Mouse (Mus musculus) liver, adult 2 months (tissue): ENCODE data around the gene Hes2. TPM values are rescaled to one million over a fixed set of nuclear protein-coding genes. Genes with fewer than 3 reads are reported as not detected.

Source experiments
- DNase-seq: peaks from one replicate; pipeline ENCODE4 v3.0.0-alpha.2; 2011; ENCODE audit warnings: low read depth, low spot score; ENCODE audit errors: extremely low read depth
- H3K27ac ChIP-seq: fragments of 200-500 bp; replicated peaks from 2 replicates; pipeline ENCODE4 v1.5.1; 2012; ENCODE audit warnings: low read depth, mild to moderate bottlenecking, control low read depth, inconsistent platforms, low read length; ENCODE audit not compliant: insufficient read depth
- H3K27me3 ChIP-seq: fragments of 200-500 bp; 2 replicates; pipeline ENCODE4 v1.6.1; 2012; ENCODE audit warnings: mild to moderate bottlenecking, moderate library complexity, low read length, inconsistent platforms; ENCODE audit not compliant: control insufficient read depth, insufficient read depth
- H3K36me3 ChIP-seq: fragments of 200-500 bp; 2 replicates; pipeline ENCODE4 v1.6.1; 2012; ENCODE audit warnings: low read length, inconsistent platforms; ENCODE audit not compliant: control insufficient read depth, insufficient read depth
- H3K4me1 ChIP-seq: fragments of 200-500 bp; 2 replicates; pipeline ENCODE4 v1.6.1; 2011; ENCODE audit warnings: low read length; ENCODE audit not compliant: control insufficient read depth, insufficient read depth
- H3K4me3 ChIP-seq: fragments of 200-500 bp; 2 replicates; pipeline ENCODE4 v1.5.1; 2011; ENCODE audit warnings: low read depth, mild to moderate bottlenecking, control low read depth, low read length, moderate library complexity; ENCODE audit not compliant: insufficient read depth
- H3K79me2 ChIP-seq: fragments of 200-500 bp; 2 replicates; pipeline ENCODE4 v1.6.1; 2012; ENCODE audit warnings: inconsistent platforms, mild to moderate bottlenecking, low read length, moderate library complexity; ENCODE audit not compliant: control insufficient read depth, insufficient read depth
- H3K9ac ChIP-seq: fragments of 200-500 bp; 2 replicates; pipeline ENCODE4 v1.6.1; 2012; ENCODE audit warnings: low read depth, mild to moderate bottlenecking, control low read depth, inconsistent platforms, low read length
- CTCF ChIP-seq: fragments of 200-500 bp; IDR thresholded peaks from 2 replicates; pipeline ENCODE4 v1.5.1; 2011; ENCODE audit warnings: low read depth, low read length, control low read depth
- POLR2A ChIP-seq: fragments of 200-500 bp; IDR thresholded peaks from 2 replicates; pipeline ENCODE4 v1.6.1; 2011; ENCODE audit warnings: low read length, control low read depth; ENCODE audit not compliant: insufficient read depth; ENCODE audit errors: extremely low read depth
- WGBS: fragments of 180-500 bp; shearing (Covaris S2); methylation state at CpG from one replicate; pipeline ENCODE4 v1.1.7; 2018; 5-methylcytosine and 5-hydroxymethylcytosine counted together
- polyA plus RNA-seq: library from polyadenylated mRNA; depleted of rRNA; stranded (reverse); fragments of >200 nt; gene quantifications from 2 replicates; pipeline ENCODE4 v1.2.3, GENCODE M21; 2012; rRNA removed
- total RNA-seq: library from RNA; depleted of rRNA; stranded (reverse); fragments of >200 nt; gene quantifications from 2 replicates; pipeline ENCODE4 v1.2.3, GENCODE M21; 2014; rRNA removed

Hes2 gene
- not detected in 2 replicates for total RNA-seq
- not detected in 2 replicates for polyA plus RNA-seq

DNA sequence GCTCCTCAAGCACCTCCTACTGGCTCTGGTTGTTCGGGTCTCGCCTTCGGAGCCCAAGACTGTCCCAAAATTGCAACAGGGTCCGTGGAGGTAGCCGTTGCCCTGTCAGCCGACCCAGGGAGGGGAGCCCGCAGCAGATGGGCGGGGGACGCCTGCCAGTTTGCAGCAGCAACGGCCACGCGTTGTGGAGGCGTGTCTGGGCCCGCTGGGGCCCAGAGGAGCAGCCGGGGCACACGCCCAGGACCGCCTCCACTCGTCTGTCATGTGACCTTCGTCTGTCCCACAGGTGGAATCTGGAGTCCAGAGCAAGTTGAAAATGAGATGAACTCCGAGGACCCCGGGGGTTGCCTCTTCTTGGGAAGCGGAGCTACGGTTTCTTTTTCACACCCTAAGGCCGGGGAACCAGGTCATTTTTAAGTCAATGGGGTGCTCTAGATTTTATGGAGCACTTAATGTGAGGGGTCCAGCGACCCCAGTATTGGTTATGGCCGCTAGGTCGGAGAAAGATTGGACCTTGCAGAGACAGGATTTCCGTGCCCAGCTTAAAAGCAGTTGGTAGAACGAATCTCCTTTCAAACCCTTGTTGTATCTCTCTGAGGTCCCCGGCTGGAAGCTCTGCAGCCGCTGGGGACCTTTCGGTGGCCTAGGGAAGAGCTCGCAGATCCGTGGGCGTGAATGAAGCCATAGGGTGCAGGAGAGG is at the start of gene Hes2:
Gene Hes2, plus strand, starts transcription at position 283 of the 700 bp plus-strand sequence.
- 3% methylated on average over 35 of the region's 35 CpGs for WGBS

GRCm38 (mm10) chr4:152109509-152109908 is 49.2 kb upstream of the Hes2 start:
- Histone ChIP-seq H3K79me2 (no peaks in the 10 kb centered on the region), H3K9ac (no peak overlapping the region), H3K4me3 (no peak overlapping the region), H3K27ac (no peak overlapping the region), H3K4me1 (peaks cover 4% of the 10 kb centered on the region), H3K27me3 (no peaks in the 10 kb centered on the region), H3K36me3 (peaks cover 2% of the 10 kb centered on the region; the same call in 1 of the 2 replicates)
- TF ChIP-seq CTCF (no peak), POLR2A (no peak)
- WGBS: 60% methylated on average over 3 of the region's 3 CpGs
- DNase-seq: no peak

More for the DNA sequence above, at the start of gene Hes2:
- H3K9ac ChIP-seq: peak within 1 kb of the TSS; percentile 45
- H3K27ac ChIP-seq: no peak within 1 kb of the TSS
- H3K4me1 ChIP-seq: 0 out of 2 replicates have a peak, but pooled peaks cover 1% of the 10 kb centered on the region
- peak within 1 kb of the TSS; percentile 34; the same call in 1 of the 2 replicates for H3K4me3 ChIP-seq
- DNase-seq: no peak
- TF ChIP-seq CTCF (no peak), POLR2A (no peak)
- no peaks in the 10 kb centered on the region for H3K79me2 ChIP-seq
- peaks cover 13% of the 10 kb centered on the region for H3K27me3 ChIP-seq
- H3K36me3 ChIP-seq: no peaks in the 10 kb centered on the region

DNA sequence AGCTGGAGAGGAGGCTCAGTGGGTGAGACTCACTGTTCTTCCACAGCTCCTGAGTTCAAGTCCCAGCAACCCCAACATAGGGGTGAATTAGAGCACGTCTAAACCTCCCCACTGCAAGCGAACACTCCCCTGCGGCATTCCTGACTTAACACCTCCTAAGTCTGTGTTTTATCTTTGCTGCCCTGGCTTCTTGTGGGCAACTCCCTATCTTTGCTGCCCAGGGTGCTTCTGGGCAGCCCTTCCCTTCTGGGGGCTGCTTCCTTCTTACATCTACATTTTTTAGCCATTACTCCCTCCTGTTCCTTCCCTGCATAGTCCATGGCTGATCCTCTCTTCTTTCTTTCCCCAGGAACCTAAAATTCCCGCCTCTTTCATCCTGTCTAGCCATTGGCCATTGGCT is 48.0 kb upstream of the Hes2 start:
- peaks cover 4% of the 10 kb centered on the region for H3K4me1 ChIP-seq
- no peak overlapping the region for H3K27ac ChIP-seq
- no peak overlapping the region for H3K9ac ChIP-seq
- H3K4me3 ChIP-seq: no peak overlapping the region
- peaks cover 2% of the 10 kb centered on the region; the same call in 1 of the 2 replicates for H3K36me3 ChIP-seq
- no peaks in the 10 kb centered on the region for H3K27me3 ChIP-seq
- DNase-seq: no peak
- no peaks in the 10 kb centered on the region for H3K79me2 ChIP-seq
- TF ChIP-seq CTCF (no peak), POLR2A (no peak)
- 96% methylated on average over 4 of the region's 4 CpGs for WGBS

- H3K4me1 ChIP-seq: peaks cover 4% of the 10 kb centered on the region
Observed at GRCm38 (mm10) chr4:152112329-152112728, 46.3 kb upstream of the Hes2 start.

DNA sequence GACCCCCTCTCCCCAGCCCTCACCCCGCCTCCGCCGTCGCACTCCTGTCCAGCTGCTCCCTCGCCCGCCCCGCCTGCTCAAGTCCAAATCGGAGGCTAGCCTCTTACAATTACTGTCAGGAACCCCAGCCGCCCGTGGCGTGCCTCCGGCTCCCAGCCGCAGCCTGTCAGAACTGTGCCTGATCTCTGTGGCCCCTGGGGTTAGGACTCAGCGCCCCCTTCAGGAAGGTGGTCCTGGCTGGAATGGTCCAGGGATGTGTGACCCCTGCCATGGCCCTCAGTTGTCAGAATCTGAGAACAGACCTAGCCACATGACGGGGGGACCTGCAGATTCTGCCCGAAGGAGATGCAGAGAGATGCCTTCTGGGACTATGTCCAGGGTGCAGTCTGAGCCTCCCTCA is 44.6 kb upstream of the Hes2 start:
- H3K4me1 ChIP-seq: no peaks in the 10 kb centered on the region
- no peak overlapping the region for H3K9ac ChIP-seq
- no peak overlapping the region for H3K27ac ChIP-seq
- DNase-seq: no peak
- no peaks in the 10 kb centered on the region for H3K27me3 ChIP-seq
- TF ChIP-seq POLR2A (no peak), CTCF (no peak)
- H3K79me2 ChIP-seq: no peaks in the 10 kb centered on the region
- WGBS: 90% methylated on average over 16 of the region's 16 CpGs
- peaks cover 2% of the 10 kb centered on the region; the same call in 1 of the 2 replicates for H3K36me3 ChIP-seq
- H3K4me3 ChIP-seq: no peak overlapping the region

More at GRCm38 (mm10) chr4:152112329-152112728, 46.3 kb upstream of the Hes2 start:
- H3K27me3 ChIP-seq: no peaks in the 10 kb centered on the region
- no peak for DNase-seq
- H3K27ac ChIP-seq: no peak overlapping the region
- no peak overlapping the region for H3K9ac ChIP-seq
- no peak overlapping the region for H3K4me3 ChIP-seq
- H3K36me3 ChIP-seq: peaks cover 2% of the 10 kb centered on the region; the same call in 1 of the 2 replicates
- no peaks in the 10 kb centered on the region for H3K79me2 ChIP-seq
- TF ChIP-seq CTCF: no peak
- no peak for TF ChIP-seq POLR2A
- WGBS: 90% methylated on average over 9 of the region's 9 CpGs

- Histone ChIP-seq H3K9ac (no peak within 1 kb of the TSS), H3K4me3 (no peak within 1 kb of the TSS)
Observed at GRCm38 (mm10) chr4:152115921-152116612, 42.6 kb upstream of the Hes2 start, which contains the start of gene Tnfrsf25. Tnfrsf25 (plus strand) TSS chr4:152115934.

More at GRCm38 (mm10) chr4:152115921-152116612, 42.6 kb upstream of the Hes2 start, which contains the start of gene Tnfrsf25:
- Histone ChIP-seq H3K4me1 (no peaks in the 10 kb centered on the region), H3K36me3 (peaks cover 2% of the 10 kb centered on the region; the same call in 1 of the 2 replicates), H3K79me2 (no peaks in the 10 kb centered on the region), H3K27me3 (peaks cover 15% of the 10 kb centered on the region), H3K27ac (no peak within 1 kb of the TSS)
- TF ChIP-seq CTCF (no peak), POLR2A (no peak)
- WGBS: 11% methylated on average over 30 of the region's 30 CpGs
- no peak for DNase-seq
